Mouse (Mus musculus): ENCODE data around the gene Ppp6r2. TPM values are rescaled to one million over a fixed set of nuclear protein-coding genes. Genes with fewer than 3 reads are reported as not detected.

Gene Ppp6r2
- 23.8 and 26.8 TPM in 2 replicates for polyA plus RNA-seq (2016; fragmentation: Nextera tagmentation; extraction: Ambion mirVana)

- 3% methylated on average over 71 of the region's 73 CpGs for WGBS
- peaks cover 8% of the 10 kb centered on the region for H3K36me3 ChIP-seq (replicated peaks)
- peaks cover 22% of the 10 kb centered on the region for H3K4me1 ChIP-seq
- no peaks in the 10 kb centered on the region for H3K9me3 ChIP-seq
- DNase-seq (ENCODE audit: low spot score): peak; percentile 92
- peak within 1 kb of the TSS; percentile 95 for H3K4me3 ChIP-seq
- H3K27me3 ChIP-seq (replicated peaks; ENCODE audit: low read depth, poor library complexity, severe bottlenecking): no peaks in the 10 kb centered on the region
- H3K27ac ChIP-seq (replicated peaks): peak within 1 kb of the TSS; percentile 97
Measured at GRCm38 (mm10) chr15:89210915-89211715, at the start of gene Ppp6r2. Gene Ppp6r2 (plus strand): TSS chr15:89211553.

DNA sequence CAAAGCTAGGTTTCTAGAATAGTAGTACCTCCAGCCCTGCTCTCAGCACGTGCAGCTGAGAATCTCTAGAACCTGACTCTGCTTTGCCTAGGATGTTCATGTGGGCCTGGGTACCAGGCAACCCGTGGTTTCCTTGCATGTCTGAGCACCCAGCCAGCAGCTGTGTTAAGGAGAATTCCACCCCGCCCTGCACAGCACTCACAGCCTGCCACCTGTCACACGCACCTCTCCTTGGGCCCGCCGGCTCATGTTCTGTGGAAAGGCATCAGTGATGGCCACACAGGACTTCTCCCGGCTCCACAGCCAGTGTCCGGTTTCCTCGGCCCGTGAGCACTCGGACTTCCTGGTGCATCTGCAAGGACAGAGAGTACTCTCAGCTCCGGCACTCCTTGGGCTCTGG lies 45.9 kb upstream of the Ppp6r2 start:
- no peaks in the 10 kb centered on the region for H3K27me3 ChIP-seq (replicated peaks; ENCODE audit: low read depth, poor library complexity, severe bottlenecking)
- peaks cover 100% of the 10 kb centered on the region for H3K36me3 ChIP-seq (replicated peaks)
- H3K4me1 ChIP-seq: peaks cover 27% of the 10 kb centered on the region
- 93% methylated on average over 12 of the region's 12 CpGs for WGBS
- DNase-seq (ENCODE audit: low spot score): no peak
- no peak overlapping the region for H3K27ac ChIP-seq (replicated peaks)
- no peak overlapping the region for H3K4me3 ChIP-seq
- no peaks in the 10 kb centered on the region for H3K9me3 ChIP-seq

- Histone ChIP-seq H3K9me3 (no peaks in the 10 kb centered on the region), H3K27me3 (replicated peaks; ENCODE audit: low read depth, poor library complexity, severe bottlenecking) (no peaks in the 10 kb centered on the region), H3K4me3 (peak overlapping the region; percentile 31; the same call in 1 of the 2 replicates), H3K36me3 (replicated peaks) (peaks cover 79% of the 10 kb centered on the region), H3K4me1 (peaks cover 53% of the 10 kb centered on the region), H3K27ac (replicated peaks) (peak overlapping the region; percentile 72)
- no peak for DNase-seq (ENCODE audit: low spot score)
- WGBS: 59% methylated on average over 10 of the region's 10 CpGs
Measured at GRCm38 (mm10) chr15:89168922-89169321, 42.4 kb upstream of the Ppp6r2 start.

- 6% methylated on average over 10 of the region's 10 CpGs for WGBS
Measured at GRCm38 (mm10) chr15:89169431-89169830, 41.9 kb upstream of the Ppp6r2 start.

GRCm38 (mm10) chr15:89170102-89170501 lies 41.3 kb upstream of the Ppp6r2 start:
- peak overlapping the region; percentile 31; the same call in 1 of the 2 replicates for H3K4me3 ChIP-seq

More at GRCm38 (mm10) chr15:89169431-89169830, 41.9 kb upstream of the Ppp6r2 start:
- DNase-seq (ENCODE audit: low spot score): peak; percentile 88
- Histone ChIP-seq H3K36me3 (replicated peaks) (peaks cover 74% of the 10 kb centered on the region), H3K4me1 (peaks cover 59% of the 10 kb centered on the region), H3K9me3 (no peaks in the 10 kb centered on the region), H3K27me3 (replicated peaks; ENCODE audit: low read depth, poor library complexity, severe bottlenecking) (no peaks in the 10 kb centered on the region), H3K4me3 (peak overlapping the region; percentile 31), H3K27ac (replicated peaks) (peak overlapping the region; percentile 72)

DNA sequence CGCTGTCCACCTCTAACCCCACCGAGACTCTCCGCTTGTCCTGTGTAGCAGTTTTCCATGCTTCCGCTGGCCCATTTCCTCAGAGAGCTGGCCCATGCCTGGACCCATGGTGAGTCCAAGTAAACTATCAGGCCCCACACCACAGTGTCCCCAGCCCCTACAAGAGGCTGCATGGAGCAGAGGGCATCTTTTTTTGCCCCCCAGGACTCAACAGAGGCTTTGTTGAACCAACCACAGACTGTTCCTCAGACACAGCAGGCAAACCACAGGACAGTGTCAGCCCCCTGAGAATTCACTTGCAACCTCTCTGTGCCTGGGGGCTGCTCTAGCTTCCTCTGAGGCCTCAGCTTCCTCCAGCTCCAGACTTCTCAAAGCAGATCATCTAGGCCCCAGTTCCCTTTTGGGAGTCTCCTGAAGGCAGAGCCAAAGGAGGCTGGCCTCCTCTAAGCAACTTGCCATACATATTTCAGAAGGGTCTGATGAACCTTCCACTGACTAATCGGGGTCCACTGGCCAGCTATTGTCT lies 39.8 kb upstream of the Ppp6r2 start:
- peaks cover 79% of the 10 kb centered on the region for H3K4me1 ChIP-seq
- no peak for DNase-seq (ENCODE audit: low spot score)
- no peaks in the 10 kb centered on the region for H3K9me3 ChIP-seq
- no peaks in the 10 kb centered on the region for H3K27me3 ChIP-seq (replicated peaks; ENCODE audit: low read depth, poor library complexity, severe bottlenecking)
- H3K4me3 ChIP-seq: no peak overlapping the region
- H3K36me3 ChIP-seq (replicated peaks): peaks cover 58% of the 10 kb centered on the region
- peak overlapping the region; percentile 35 for H3K27ac ChIP-seq (replicated peaks)
- 85% methylated on average over 5 of the region's 5 CpGs for WGBS

More at GRCm38 (mm10) chr15:89170102-89170501, 41.3 kb upstream of the Ppp6r2 start:
- 65% methylated on average over 3 of the region's 3 CpGs for WGBS
- H3K4me1 ChIP-seq: peaks cover 65% of the 10 kb centered on the region
- H3K27me3 ChIP-seq (replicated peaks; ENCODE audit: low read depth, poor library complexity, severe bottlenecking): no peaks in the 10 kb centered on the region
- H3K27ac ChIP-seq (replicated peaks): peak overlapping the region; percentile 72
- no peak for DNase-seq (ENCODE audit: low spot score)
- H3K9me3 ChIP-seq: no peaks in the 10 kb centered on the region
- peaks cover 67% of the 10 kb centered on the region for H3K36me3 ChIP-seq (replicated peaks)

DNA sequence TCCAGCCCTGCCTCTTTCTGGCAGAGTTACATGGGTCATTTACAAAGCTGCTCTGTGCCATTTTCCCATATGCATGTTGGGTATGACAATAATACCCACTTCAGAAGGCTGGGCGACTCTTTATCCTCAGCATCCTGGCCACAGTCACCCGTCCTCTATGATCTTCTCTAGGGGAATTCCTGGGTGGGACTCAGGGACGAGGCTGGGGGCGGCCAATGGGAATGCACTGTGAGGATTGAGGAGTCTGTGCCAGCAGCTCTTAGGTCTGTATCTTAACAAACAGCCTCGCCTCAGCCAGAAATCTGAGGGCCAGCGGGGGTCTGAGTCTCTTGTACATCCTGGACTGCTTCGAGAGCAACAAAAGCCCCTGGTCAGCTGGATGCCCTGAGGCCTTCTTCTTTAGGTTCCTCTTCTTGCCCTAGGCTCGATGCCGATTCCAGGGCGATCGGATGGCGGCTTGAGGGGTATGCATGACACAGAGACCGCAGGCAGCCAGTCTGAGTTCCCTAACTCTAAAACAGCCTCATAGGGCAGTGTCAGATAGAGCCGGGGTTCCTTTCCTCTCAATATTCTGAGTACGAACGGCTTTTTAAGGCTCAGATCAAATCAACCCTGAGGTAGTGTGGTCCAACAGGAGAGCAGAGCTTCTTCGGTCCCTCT lies 38.9 kb upstream of the Ppp6r2 start:
- H3K4me3 ChIP-seq: peak overlapping the region; percentile 76
- H3K36me3 ChIP-seq (replicated peaks): peaks cover 56% of the 10 kb centered on the region
- no peak for DNase-seq (ENCODE audit: low spot score)
- peak overlapping the region; percentile 86 for H3K27ac ChIP-seq (replicated peaks)
- H3K9me3 ChIP-seq: no peaks in the 10 kb centered on the region
- WGBS: 33% methylated on average over 17 of the region's 17 CpGs
- no peaks in the 10 kb centered on the region for H3K27me3 ChIP-seq (replicated peaks; ENCODE audit: low read depth, poor library complexity, severe bottlenecking)
- peaks cover 88% of the 10 kb centered on the region for H3K4me1 ChIP-seq

DNA sequence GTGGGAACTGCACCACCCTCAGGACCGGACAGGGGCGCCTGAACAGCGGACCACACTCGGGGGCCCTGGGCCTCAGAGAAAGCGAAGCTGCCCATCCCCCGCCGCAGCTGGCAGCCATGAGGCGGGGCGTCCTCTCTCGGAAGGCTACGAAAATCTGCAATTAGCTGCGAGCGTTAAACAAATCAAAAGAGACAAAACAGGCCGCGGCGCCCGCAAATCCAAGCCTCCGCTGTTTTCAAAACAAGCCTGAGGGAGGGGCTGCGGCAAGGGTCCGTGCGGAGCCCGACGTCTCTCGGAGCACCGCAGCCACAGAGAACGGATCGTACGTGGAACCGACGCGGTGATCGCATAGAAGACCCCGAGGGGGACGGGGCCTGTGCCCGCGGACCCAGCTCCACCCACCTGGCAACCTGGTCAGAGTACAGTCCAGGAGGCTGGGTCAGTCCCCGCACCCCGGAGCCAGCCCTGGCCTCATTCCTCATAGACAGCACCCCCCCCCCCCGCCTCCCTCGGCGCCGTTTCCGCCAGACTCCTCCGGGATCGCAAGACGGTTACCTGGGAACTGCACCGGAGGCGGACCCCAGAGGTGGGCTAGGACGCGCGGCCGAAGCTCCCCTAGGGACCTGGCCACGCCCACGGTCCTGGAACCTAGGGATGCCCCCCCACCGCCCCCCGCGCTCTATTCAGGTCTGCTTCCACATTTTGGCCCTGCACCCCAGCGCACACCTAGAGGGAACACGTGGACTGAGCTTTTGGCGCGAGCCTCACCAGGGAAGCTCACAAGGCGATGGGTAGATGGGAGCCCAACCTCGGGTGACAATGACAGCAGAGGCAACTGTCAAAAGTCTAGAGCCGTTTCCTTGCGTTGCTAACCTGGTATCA lies 38.1 kb upstream of the Ppp6r2 start:
- Histone ChIP-seq H3K9me3 (no peaks in the 10 kb centered on the region), H3K27me3 (replicated peaks; ENCODE audit: low read depth, poor library complexity, severe bottlenecking) (no peaks in the 10 kb centered on the region), H3K27ac (replicated peaks) (peak overlapping the region; percentile 86), H3K36me3 (replicated peaks) (peaks cover 50% of the 10 kb centered on the region), H3K4me1 (peaks cover 96% of the 10 kb centered on the region), H3K4me3 (peak overlapping the region; percentile 76)
- under 1% methylated on average over 65 of the region's 65 CpGs for WGBS
- DNase-seq (ENCODE audit: low spot score): peak; percentile 77

DNA sequence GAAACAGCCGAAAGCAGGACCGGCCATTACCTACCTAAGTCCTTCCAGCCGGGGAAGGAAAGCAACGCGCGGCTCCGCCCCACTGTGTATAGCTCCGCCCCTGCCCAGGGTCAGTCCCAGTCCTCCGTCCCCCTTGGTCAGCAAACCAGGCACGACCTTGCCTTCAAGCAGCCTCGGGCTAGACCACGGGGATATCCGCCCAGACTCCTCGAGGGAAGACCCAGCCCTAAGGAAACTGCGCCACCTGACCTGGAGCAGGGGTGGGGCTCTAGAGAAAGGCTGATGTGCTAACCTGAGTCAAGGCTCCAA lies 37.5 kb upstream of the Ppp6r2 start:
- peaks cover 99% of the 10 kb centered on the region for H3K4me1 ChIP-seq
- WGBS: under 1% methylated on average over 15 of the region's 15 CpGs
- no peaks in the 10 kb centered on the region for H3K9me3 ChIP-seq

GRCm38 (mm10) chr15:89174889-89175339 lies 36.4 kb upstream of the Ppp6r2 start:
- H3K27ac ChIP-seq (replicated peaks): no peak overlapping the region
- peaks cover 39% of the 10 kb centered on the region for H3K36me3 ChIP-seq (replicated peaks)
- H3K4me3 ChIP-seq: peak overlapping the region; percentile 76; the same call in 1 of the 2 replicates
- no peaks in the 10 kb centered on the region for H3K9me3 ChIP-seq
- no peak for DNase-seq (ENCODE audit: low spot score)
- H3K27me3 ChIP-seq (replicated peaks; ENCODE audit: low read depth, poor library complexity, severe bottlenecking): no peaks in the 10 kb centered on the region
- 60% methylated on average over 11 of the region's 11 CpGs for WGBS
- peaks cover 97% of the 10 kb centered on the region for H3K4me1 ChIP-seq

More for the DNA sequence above, 37.5 kb upstream of the Ppp6r2 start:
- Histone ChIP-seq H3K4me3 (peak overlapping the region; percentile 76), H3K27me3 (replicated peaks; ENCODE audit: low read depth, poor library complexity, severe bottlenecking) (no peaks in the 10 kb centered on the region), H3K27ac (replicated peaks) (peak overlapping the region; percentile 86), H3K36me3 (replicated peaks) (peaks cover 49% of the 10 kb centered on the region)
- peak; percentile 80 for DNase-seq (ENCODE audit: low spot score)

DNA sequence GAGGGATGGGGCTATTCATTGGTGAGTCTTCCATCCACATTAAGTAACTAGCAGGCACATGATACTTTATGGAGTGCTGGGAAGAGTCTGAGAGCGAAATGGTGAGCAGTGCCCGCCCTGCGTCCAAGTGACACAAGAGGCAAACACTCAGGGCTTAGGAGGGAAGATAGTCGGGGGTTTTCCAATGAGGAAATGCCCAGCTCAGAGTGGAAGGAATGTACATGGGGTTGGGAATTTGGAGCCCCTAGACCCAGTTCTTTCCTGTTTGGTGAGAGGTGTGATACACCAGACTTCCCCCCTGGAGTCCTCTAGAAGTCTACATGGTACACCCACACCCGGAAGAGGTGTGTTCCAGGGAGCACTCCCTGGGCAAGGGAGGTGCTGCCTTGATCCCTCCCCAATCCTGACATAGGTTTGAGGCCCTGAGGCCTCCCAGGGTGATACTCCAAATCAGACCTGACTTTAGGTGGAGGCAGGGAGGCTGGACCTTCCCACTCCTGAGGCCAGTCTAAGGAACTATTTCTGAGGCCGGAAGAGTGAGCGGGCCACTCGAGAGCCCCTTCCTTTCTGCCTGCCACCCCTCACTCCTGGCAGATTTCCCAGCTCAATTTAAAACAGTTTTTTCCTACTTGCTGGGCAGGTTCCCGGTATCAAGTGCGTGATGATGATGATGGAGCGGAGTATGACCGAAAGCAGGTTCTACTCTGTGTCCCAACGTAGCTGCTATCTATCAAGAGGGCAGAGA lies 35.8 kb upstream of the Ppp6r2 start:
- Histone ChIP-seq H3K4me1 (peaks cover 91% of the 10 kb centered on the region), H3K36me3 (replicated peaks) (peaks cover 32% of the 10 kb centered on the region), H3K4me3 (peak overlapping the region; percentile 76; the same call in 1 of the 2 replicates), H3K27ac (replicated peaks) (no peak overlapping the region), H3K9me3 (no peaks in the 10 kb centered on the region), H3K27me3 (replicated peaks; ENCODE audit: low read depth, poor library complexity, severe bottlenecking) (no peaks in the 10 kb centered on the region)
- DNase-seq (ENCODE audit: low spot score): no peak
- 85% methylated on average over 13 of the region's 13 CpGs for WGBS
